Mouse (Mus musculus) lung, embryonic 16.5 days (tissue): ENCODE results near the gene Tex19.2. TPM values are rescaled to one million over a fixed set of nuclear protein-coding genes. Genes with fewer than 3 reads are reported as not detected.
A peak's percentile ranks its signal among the peaks of the same experiment; 100 is the strongest.

ENCODE experiments used
- ATAC-seq: fragments of 200-750 bp; cut with Nextera tagmentation; 2 replicates; pipeline ENCODE4 v1.8.0; 2017; ENCODE audit warnings: low read depth, mild to moderate bottlenecking, moderate library complexity
- H3K27ac ChIP-seq: fragments of 300-500 bp; sonication (generic); 2 replicates; pipeline ENCODE4 v1.5.1; 2014; ENCODE audit warnings: mild to moderate bottlenecking, control low read depth, low read length
- H3K27me3 ChIP-seq: fragments of 300-500 bp; sonication (generic); 2 replicates; pipeline ENCODE4 v1.6.1; 2014; ENCODE audit warnings: low read depth, low read length, mixed read lengths; ENCODE audit not compliant: control insufficient read depth, insufficient read depth
- H3K36me3 ChIP-seq: fragments of 300-500 bp; sonication (generic); 2 replicates; pipeline ENCODE4 v1.6.1; 2014; ENCODE audit warnings: low read length; ENCODE audit not compliant: control insufficient read depth, insufficient read depth
- H3K4me1 ChIP-seq: fragments of 300-500 bp; sonication (generic); replicated peaks from 2 replicates; pipeline ENCODE4 v1.6.1; 2014; ENCODE audit warnings: low read length, mixed read lengths; ENCODE audit not compliant: control insufficient read depth, insufficient read depth
- H3K4me2 ChIP-seq: fragments of 300-500 bp; sonication (generic); 2 replicates; pipeline ENCODE4 v1.6.1; 2014; ENCODE audit warnings: low read depth, low read length, control low read depth
- H3K4me3 ChIP-seq: fragments of 300-500 bp; sonication (generic); 2 replicates; pipeline ENCODE4 v1.5.1; 2014; ENCODE audit warnings: mild to moderate bottlenecking, low read length, control low read depth
- H3K9ac ChIP-seq: fragments of 300-500 bp; sonication (generic); 2 replicates; pipeline ENCODE4 v1.6.1; 2014; ENCODE audit warnings: low read length, control low read depth
- H3K9me3 ChIP-seq: fragments of 300-500 bp; sonication (generic); 2 replicates; pipeline ENCODE4 v1.6.1; 2016; ENCODE audit warnings: low read length; ENCODE audit not compliant: control insufficient read depth
- WGBS: fragments of 180-500 bp; shearing (Covaris S2); extraction: QIAGEN DNeasy Blood & Tissue Kit; methylation state at CpG from one replicate; pipeline ENCODE4 v1.1.7; 2014; 5-methylcytosine and 5-hydroxymethylcytosine counted together
- polyA plus RNA-seq: library from polyadenylated mRNA; unstranded; fragments of >200 nt; fragmentation: Nextera tagmentation; extraction: Ambion mirVana; gene quantifications from 2 replicates; pipeline ENCODE4 v1.2.1, GENCODE M21; 2015

Tex19.2 gene
- not detected in 2 replicates for polyA plus RNA-seq

DNA sequence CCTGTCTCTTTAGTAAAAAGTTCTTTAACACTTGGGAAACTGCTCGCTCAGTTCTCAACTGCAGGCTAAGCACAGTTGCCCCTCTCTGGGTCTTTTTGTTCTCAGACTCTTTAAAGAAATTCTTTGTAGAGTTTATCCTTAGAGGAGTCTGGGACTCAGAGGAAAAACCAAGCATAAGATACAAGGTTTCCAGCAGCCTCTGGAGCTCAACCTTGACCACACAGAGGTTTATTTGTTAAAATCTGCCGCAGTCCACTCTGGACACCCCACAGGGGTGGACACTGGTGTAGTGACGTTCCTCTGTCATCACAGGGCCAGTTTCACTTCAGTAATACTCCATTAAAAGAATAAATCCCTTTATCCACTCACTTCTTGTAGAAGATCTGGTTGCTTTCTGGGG, at the start of gene Tex19.2:
Gene Tex19.2, minus strand, starts transcription at position 101 of the 400 bp plus-strand sequence.
- ATAC-seq, result no peak
- WGBS, result 75% methylated on average over 3 of the region's 3 CpGs

DNA sequence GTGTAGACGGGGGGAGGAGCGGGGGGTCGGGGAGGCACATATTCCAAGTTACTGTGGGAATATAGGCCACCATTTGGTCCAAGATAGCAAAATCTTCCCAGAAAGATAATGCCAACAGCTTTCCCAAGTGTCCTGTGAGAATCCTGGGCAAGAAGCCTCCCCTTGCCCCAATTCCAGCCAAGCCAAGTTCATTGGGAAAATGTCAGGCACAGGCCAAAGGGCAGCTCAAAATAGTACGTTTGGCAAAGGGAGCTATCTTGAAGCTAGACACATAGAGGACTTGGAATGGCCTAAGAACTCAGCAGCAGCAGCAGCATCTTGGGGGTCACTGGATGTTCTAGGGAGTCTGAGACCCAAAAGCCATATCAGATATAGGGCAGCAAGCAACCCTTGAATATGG, 45.3 kb upstream of the Tex19.2 start:
- Histone ChIP-seq H3K4me2 (no peak overlapping the region), H3K9me3 (no peaks in the 10 kb centered on the region), H3K4me3 (no peak overlapping the region), H3K27me3 (no peaks in the 10 kb centered on the region), H3K4me1 (no peaks in the 10 kb centered on the region), H3K27ac (no peak overlapping the region), H3K36me3 (no peaks in the 10 kb centered on the region), H3K9ac (no peak overlapping the region)
- 73% methylated on average over 4 of the region's 4 CpGs for WGBS
- no peak for ATAC-seq

More for the DNA sequence above, at the start of gene Tex19.2:
- Histone ChIP-seq H3K27ac (no peak within 1 kb of the TSS), H3K4me3 (no peak within 1 kb of the TSS), H3K4me2 (no peak within 1 kb of the TSS), H3K9me3 (no peaks in the 10 kb centered on the region), H3K9ac (no peak within 1 kb of the TSS), H3K36me3 (no peaks in the 10 kb centered on the region), H3K27me3 (no peaks in the 10 kb centered on the region), H3K4me1 (peaks cover 3% of the 10 kb centered on the region; the same call in 1 of the 2 replicates)

DNA sequence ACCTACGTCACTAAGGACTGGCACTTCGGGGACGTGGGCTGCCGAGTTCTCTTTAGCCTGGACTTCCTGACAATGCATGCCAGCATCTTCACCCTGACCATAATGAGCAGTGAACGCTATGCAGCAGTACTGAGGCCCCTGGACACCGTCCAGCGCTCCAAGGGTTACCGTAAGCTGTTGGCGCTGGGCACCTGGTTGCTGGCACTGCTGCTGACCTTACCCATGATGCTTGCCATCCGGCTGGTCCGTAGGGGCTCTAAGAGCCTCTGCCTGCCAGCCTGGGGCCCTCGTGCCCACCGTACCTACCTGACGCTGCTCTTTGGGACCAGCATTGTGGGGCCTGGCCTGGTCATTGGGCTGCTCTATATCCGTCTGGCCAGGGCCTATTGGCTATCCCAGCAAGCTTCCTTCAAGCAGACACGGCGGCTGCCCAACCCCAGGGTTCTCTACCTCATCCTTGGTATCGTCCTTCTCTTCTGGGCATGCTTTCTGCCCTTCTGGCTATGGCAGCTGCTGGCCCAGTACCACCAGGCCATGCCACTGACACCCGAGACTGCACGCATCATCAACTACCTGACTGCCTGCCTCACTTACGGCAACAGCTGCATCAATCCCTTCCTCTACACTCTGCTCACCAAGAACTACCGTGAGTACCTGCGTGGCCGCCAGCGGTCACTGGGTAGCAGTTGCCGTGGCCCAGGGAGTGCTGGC, 42.3 kb upstream of the Tex19.2 start:
- Histone ChIP-seq H3K4me3 (no peak overlapping the region), H3K9me3 (no peaks in the 10 kb centered on the region), H3K27me3 (peaks cover 24% of the 10 kb centered on the region), H3K9ac (no peak overlapping the region), H3K4me1 (peaks cover 9% of the 10 kb centered on the region), H3K27ac (no peak overlapping the region), H3K36me3 (no peaks in the 10 kb centered on the region), H3K4me2 (no peak overlapping the region)
- ATAC-seq, result no peak
- 89% methylated on average over 26 of the region's 26 CpGs for WGBS

DNA sequence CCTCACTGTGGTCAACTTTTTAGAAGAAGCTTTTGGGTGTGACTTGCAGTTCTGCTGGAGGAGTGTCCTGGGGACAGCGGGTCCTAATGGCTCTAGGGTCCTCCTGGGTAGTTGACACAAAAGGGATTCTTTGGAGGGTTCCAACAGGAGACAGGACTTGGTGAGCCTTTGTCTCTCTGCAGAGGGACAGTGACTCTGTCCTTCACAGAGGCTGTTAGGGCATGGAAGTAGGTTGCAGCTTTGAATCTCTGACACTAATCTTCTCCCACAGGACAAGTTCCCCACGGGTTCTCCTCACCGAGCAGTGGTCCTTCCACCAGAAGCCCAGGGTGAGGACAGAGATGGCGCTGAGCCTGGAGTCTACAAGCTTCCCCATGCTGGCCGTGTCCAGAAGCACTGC, 41.5 kb upstream of the Tex19.2 start, which contains the start of gene Uts2r:
Gene Uts2r, plus strand, starts transcription at position 301 of the 400 bp plus-strand sequence.
- H3K27ac ChIP-seq, result no peak within 1 kb of the TSS
- H3K4me1 ChIP-seq, result peaks cover 9% of the 10 kb centered on the region
- no peak within 1 kb of the TSS for H3K9ac ChIP-seq
- no peak within 1 kb of the TSS for H3K4me2 ChIP-seq
- H3K9me3 ChIP-seq, result no peaks in the 10 kb centered on the region
- H3K4me3 ChIP-seq, result no peak within 1 kb of the TSS
- H3K27me3 ChIP-seq, result peaks cover 31% of the 10 kb centered on the region
- H3K36me3 ChIP-seq, result no peaks in the 10 kb centered on the region
- ATAC-seq, result no peak
- 77% methylated on average over 5 of the region's 5 CpGs for WGBS

DNA sequence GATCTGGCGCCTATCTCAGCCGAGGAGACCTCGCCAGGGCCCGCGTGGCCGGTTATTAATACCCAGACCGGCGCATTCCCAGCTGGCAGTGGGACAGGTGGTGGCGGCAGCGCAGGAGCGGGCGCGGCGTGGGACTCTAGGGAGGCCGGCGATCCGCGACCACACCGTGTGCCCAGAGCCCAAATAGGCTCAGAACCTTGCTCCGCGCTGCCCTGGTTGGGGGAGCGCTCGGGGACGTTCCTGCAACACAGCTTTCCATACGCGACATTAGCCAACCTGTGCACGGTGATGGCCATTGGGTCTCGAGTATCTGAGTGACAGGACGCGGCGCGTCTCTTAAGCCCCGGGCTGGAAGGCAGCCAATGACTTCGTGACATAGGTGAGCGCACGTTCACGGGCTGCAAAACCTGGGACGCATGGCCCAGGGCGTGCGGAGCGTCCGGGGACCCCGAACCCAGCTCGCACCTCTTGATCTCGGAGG, 38.0 kb upstream of the Tex19.2 start:
- Histone ChIP-seq H3K27me3 (peaks cover 32% of the 10 kb centered on the region), H3K9ac (peak overlapping the region; percentile 11; the same call in 1 of the 2 replicates), H3K4me1 (peaks cover 9% of the 10 kb centered on the region), H3K9me3 (no peaks in the 10 kb centered on the region), H3K4me3 (peak overlapping the region; percentile 44), H3K36me3 (no peaks in the 10 kb centered on the region), H3K27ac (no peak overlapping the region), H3K4me2 (peak overlapping the region; percentile 64)
- 1% methylated on average over 45 of the region's 45 CpGs for WGBS
- ATAC-seq, result peak; percentile 43; the same call in 1 of the 2 replicates

DNA sequence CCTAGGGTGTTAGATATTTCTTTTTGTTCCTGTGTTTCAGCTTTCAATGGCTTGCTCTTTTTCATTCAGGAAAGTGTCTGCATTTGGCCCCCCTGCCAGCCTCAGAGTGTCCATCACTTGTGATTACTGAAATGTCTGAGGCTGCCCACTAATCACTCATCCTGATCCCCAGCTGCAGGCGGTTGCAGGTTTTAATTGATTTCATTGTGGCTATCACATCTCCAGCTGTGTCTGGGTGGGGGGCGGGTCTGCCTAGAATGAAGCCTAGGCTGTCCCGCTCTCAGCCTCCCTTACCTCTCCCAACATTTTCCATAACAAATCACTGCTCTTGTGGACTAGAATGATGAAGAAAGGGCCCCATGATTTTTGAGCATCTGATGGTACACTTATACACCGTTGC, 35.7 kb upstream of the Tex19.2 start:
- Histone ChIP-seq H3K4me1 (peaks cover 9% of the 10 kb centered on the region), H3K9ac (no peak overlapping the region), H3K27ac (no peak overlapping the region), H3K4me2 (no peak overlapping the region), H3K27me3 (peaks cover 32% of the 10 kb centered on the region), H3K4me3 (no peak overlapping the region), H3K36me3 (no peaks in the 10 kb centered on the region), H3K9me3 (no peaks in the 10 kb centered on the region)
- ATAC-seq, result no peak
- WGBS, result 44% methylated on average over 4 of the region's 4 CpGs

DNA sequence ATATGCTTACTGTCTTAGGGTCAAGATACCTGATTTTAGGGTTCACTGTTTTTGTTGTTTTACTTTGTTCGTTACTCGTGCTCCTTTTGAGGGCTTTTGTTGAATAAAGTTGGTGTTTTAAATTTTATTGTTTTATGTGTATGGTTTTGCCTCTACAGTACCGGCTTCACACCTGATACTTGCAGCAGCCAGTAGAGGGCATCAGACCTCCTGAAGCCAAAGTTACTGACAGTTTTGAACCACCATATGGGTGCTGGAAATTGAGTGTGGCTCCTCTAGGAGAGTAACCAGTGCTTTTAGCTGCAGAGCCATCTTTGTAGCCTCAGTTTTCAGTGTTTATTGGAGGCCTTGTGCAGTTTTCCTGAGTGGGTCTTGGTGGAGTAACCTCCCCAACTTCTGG, 29.7 kb upstream of the Tex19.2 start:
- ATAC-seq, result no peak
- H3K4me2 ChIP-seq, result no peak overlapping the region
- 74% methylated on average over 3 of the region's 3 CpGs for WGBS
- no peak overlapping the region for H3K27ac ChIP-seq
- H3K4me3 ChIP-seq, result no peak overlapping the region
- H3K9me3 ChIP-seq, result no peaks in the 10 kb centered on the region
- no peaks in the 10 kb centered on the region; the same call in 1 of the 2 replicates for H3K4me1 ChIP-seq
- no peaks in the 10 kb centered on the region for H3K36me3 ChIP-seq
- H3K9ac ChIP-seq, result no peak overlapping the region
- H3K27me3 ChIP-seq, result no peaks in the 10 kb centered on the region

DNA sequence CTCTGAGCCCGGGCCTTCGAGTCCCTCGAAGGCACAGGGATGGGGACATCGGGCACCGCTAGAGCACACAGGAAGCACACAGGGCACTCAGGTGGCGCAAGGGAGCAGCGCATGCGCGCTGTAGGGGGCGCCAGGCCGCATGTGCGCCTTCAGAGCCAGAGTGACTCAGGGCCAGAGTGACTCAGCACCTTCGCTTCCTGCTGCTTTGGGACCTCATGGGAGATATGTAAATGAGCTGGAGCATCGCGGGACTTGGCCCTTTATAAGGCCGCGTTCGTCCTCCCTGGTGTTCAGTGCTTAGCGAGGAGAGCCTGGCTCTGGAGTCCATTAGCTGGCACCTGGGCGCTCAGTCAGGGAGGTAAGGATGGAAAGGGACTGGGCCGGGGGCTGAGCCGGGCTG, 27.4 kb upstream of the Tex19.2 start, which contains the start of gene Tex19.1:
Gene Tex19.1, plus strand, starts transcription at position 279 of the 400 bp plus-strand sequence.
- no peak within 1 kb of the TSS for H3K27ac ChIP-seq
- no peak within 1 kb of the TSS for H3K4me2 ChIP-seq
- H3K9me3 ChIP-seq, result no peaks in the 10 kb centered on the region
- H3K27me3 ChIP-seq, result no peaks in the 10 kb centered on the region
- 89% methylated on average over 22 of the region's 22 CpGs for WGBS
- no peak for ATAC-seq
- H3K9ac ChIP-seq, result no peak within 1 kb of the TSS
- H3K36me3 ChIP-seq, result no peaks in the 10 kb centered on the region
- H3K4me1 ChIP-seq, result no peaks in the 10 kb centered on the region; the same call in 1 of the 2 replicates
- no peak within 1 kb of the TSS for H3K4me3 ChIP-seq

DNA sequence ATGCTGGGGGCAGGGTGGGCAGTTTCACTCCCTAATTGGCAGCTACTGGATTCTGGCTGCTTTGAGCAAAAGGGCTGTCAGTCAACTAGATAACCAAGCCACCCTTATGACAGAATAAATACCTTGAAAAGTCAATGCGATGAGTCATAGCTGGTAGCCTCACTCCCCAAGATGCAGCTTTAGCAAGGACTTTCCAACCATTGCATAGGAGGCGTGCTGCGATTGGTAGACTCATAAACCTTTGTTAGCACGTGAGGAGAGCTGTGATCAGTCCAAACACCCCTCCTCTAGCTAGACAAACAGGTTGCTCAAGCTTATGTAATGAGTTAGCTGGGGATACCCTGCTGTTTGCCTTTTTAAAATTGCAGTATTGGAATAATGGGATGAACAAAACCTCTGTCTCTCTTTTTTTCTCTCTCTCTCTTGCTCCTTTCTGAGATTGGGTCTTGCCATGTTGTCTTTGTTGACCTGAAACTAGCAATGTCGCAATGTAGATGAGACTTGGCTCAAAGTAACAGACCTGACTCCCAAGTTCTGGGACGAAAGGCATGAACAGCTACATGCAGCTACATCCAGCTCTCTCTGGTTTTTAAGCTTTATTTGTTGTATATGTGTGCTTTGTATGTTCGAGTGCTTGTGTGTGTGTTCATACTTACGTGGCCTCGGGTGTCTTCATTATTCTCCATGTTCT, 25.0 kb upstream of the Tex19.2 start:
- no peak for ATAC-seq
- no peak overlapping the region for H3K27ac ChIP-seq
- H3K27me3 ChIP-seq, result no peaks in the 10 kb centered on the region
- no peak overlapping the region for H3K4me3 ChIP-seq
- 66% methylated on average over 9 of the region's 9 CpGs for WGBS
- no peak overlapping the region for H3K9ac ChIP-seq
- peaks cover 4% of the 10 kb centered on the region; the same call in 1 of the 2 replicates for H3K4me1 ChIP-seq
- no peak overlapping the region for H3K4me2 ChIP-seq
- no peaks in the 10 kb centered on the region for H3K9me3 ChIP-seq
- H3K36me3 ChIP-seq, result no peaks in the 10 kb centered on the region
